Mouse (Mus musculus): ENCODE results near the gene Cdan1.
A peak's percentile ranks its signal among the peaks of the same experiment; 100 is the strongest.

Cdan1 gene

DNA sequence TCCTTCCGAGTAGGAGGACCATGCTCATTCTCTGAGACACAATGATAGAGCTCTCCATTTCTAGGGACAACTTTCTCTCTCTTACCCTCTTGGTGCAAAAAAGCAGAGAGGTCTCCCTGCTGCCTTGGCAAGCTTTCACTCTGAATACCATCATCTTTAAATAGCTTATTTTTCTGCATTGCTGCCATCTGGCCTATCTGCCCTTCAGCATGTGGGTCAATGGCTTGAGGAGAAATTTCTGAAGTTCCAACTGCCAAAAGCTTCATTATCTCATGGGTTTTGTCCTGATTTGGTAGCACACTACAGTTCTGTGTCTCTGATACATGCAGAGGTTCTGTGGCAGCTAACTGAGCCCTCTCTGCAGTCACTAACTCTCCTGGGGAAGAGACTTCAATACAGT, 104.4 kb downstream of the Cdan1 start:
- DNase-seq (ENCODE audit: low read depth, low spot score) = no peak

DNA sequence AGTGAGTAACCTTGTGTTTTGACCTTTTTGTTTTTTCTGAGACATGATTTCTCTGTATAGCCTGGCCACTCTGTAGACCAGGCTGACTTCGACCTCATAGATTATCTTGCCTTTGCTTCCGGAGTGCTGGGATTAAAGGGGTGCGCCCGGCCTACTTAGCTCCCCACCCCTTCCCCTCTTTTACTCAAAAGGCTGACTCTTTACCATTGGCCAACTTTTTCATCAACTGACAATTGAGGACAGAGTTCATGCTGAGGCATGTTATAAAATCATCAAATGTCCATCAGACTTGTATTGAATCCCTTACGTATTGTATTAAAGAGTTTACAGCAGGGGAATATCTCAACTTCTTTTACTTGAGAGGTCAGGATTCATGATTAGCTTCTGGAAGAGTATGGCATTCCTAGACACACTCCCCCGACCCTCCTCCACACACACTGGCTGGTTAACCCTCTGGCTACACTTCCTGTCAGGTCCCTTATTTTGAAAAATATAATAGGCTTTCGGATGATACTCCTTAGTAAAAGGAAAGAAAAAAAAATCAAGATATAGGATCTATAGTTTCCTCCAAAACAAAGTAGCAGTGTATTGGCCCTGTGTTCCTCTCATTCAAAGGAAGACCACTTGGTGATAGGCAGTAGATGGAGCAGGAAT, 117.9 kb downstream of the Cdan1 start:
- peak; percentile 16 for DNase-seq (ENCODE audit: low read depth, low spot score)

DNA sequence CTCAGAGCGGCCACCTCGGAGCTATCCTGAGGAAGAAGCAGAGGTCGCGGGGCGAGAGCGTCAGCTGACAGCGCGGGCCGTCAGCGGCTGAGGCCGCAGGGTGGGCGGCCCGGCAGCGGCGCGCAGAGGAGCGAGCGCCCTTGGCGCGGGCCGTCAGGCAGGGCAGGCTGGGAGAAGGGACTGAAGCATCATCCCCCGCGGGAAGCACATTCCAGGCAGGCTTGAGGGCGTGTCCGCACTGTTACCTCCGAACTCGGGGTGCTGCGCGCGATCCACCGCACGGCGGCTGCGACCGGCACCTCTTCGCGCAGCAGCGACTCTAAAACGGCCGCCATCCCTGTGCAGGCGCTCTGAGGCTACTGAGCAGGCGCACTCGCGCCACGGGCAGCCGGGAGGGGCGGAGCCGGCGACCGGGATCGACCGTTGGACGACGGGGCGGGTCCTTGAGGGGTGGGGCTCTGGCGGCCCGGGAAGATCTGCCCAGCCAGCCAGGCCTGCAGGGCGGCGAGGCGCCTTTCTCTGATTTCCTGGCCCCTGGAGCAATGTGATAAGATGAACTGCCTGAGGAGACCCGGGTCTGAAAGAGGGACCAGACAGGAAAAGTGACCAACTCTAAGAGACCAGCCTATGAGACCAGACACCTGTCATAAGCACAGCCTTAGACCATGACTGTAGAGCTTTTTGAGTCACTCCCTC, 118.6 kb downstream of the Cdan1 start:
- DNase-seq (ENCODE audit: low read depth, low spot score) = peak; percentile 93

DNA sequence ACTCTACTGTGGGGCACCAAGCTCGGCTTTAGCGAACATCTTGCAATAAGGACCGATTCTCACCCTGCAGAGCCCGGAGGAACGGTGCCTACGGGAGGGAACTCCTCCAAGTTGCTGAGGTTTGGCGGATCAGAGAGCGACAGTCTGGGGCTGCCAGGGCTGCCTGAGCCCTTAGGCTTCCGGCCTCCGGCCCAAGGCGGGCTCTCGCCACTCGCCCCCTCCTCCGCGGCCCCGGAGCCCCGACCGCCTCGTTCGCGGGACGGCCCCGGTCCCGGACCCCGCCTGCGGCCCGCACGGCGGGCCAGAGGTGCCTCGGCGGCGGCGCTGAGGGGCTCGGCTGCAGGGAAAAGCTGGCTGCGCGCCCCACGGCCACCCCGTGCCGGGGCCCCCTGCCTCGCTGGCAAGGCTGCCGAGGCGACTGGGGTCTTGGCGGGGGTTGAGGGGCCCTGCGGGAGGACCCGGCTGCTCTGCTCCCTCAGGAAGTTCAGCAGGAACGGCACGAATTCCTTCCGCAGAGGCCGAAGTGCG, 119.2 kb downstream of the Cdan1 start:
- no peak for DNase-seq (ENCODE audit: low read depth, low spot score)

DNA sequence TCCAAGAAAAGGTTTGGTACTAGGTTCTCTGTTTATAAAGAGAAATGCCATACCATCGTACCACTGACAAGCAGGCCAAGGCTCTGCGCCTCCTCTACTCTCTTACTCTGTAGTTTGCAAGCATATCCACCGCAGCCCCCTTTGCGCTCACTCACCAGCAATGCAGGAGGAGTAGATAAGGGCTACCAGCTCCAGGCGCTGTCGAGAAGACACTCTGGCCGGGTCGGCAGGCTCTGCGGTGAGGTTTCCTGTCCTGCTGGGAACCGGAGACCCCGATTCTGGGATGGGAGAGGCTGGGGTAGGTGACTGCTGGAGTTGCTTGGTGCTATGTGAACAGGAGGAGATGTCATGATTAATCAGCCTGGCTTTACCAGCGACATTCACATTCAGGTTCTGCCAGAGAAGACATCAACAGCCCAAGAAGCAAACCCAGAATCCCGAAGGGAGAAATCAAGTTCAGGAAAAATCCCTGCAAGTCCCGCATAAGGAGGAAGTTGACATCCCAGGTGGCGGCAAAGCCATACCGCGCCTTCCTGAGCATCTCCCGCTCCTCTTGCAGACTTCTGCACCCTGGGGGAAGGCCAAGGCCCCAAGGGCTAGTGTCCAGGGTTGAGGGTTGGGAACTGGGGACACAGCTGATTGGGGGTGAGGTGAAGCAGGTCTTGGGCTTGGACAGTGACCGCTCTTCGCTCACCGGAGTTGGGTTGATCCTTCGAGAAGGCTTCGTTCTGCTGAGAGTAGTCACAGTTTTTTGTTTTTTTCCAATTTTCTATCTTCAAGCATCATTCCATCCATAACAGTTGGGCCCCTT, 119.9 kb downstream of the Cdan1 start:
- DNase-seq (ENCODE audit: low read depth, low spot score) = no peak

DNA sequence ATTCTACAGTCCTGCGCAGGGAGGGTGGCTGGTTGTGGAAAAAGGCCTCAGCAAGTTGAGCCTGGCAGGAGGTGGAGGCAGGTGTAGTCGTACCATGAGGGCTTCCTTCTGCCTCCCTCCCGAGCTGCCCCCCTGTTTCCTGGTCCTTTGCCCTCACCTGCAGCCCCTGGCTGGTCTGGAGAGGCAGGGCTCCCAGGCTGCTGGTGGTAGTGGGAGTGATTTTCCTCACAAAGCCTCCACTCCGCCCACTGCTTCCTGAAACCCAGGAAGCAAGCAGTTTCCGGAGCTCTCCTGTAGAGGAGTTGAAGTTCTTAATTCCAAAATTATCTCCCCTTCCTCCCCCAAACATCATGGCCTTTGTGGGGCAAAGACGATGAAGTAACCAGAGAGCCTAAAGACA, 125.8 kb downstream of the Cdan1 start:
- no peak for DNase-seq (ENCODE audit: low read depth, low spot score)

DNA sequence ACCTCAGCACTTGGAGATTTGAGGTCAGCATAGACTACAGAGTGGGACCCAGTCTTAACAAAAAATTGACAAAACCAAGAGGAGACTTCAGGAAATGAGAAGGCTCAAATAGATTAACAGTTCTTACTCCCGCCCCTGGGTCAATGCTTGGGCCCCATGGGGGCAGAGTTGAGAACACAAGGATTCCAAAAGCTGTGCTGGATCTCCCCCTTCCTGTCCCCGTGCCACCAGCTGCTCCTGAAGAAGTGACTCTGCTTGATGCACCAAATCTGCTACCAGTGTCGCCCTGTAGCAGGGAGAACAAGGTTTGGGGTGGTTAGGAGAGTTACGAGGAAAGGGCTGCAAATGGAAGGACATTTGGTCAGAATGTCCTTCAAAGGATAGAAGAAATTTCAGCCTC, 126.3 kb downstream of the Cdan1 start:
- no peak for DNase-seq (ENCODE audit: low read depth, low spot score)

DNA sequence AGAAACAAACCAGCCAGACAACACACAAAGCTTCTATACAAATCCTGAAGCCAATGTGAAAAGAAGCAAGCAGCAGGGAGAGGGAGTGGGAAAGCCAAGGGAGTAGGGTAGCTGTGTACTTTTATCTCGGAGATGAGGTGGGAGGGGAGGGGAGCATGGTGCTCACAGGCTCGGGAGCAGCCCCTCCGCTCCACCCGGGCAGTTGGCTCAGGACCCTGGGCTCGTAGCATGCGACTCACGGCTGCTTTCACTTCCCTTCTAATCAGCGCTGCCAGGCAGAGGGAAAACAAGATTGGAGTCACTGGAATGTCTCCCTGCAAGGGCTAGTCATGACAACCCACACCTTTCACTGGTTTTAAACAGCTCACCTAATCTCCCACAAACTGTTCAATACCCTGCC, 127.4 kb downstream of the Cdan1 start:
- no peak for DNase-seq (ENCODE audit: low read depth, low spot score)

DNA sequence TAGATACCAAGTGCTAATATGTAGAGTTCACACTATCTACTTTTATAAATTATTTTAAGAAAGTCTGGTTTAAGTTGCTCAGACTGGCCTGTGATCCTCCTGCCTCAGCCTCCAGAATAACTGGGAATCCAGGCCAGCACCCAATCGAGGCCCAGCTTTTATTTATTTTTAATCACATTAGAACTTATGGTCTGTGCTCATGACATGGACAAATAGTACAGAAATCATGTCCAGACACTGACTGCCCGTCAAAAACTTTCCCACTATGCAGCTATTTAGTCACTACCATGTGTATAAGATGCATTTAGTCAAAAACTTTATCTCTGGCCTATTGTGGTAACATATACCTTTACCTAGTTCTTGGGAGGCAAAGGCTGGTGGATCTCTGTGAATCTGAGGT, 128.0 kb downstream of the Cdan1 start:
- DNase-seq (ENCODE audit: low read depth, low spot score) = no peak

DNA sequence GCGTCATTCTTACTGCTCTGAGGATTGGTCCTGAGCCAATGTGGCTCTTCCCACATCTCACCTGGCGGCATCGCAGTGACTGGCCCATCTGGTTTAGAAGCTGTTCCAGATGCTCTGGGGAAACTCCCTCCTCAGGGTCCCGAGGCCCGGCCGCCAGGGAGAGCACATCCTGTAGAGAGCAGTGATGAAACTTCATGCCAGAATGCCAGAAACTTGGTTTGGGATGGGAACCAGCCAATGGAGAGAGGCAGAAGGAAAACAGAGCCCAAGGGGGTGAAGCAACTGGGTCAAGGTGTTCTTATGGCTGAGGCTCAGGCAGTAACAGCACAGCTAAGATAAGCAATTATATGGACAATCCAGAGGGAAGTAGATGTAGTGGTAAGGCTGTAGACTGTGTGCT, 129.1 kb downstream of the Cdan1 start:
- DNase-seq (ENCODE audit: low read depth, low spot score) = no peak

DNA sequence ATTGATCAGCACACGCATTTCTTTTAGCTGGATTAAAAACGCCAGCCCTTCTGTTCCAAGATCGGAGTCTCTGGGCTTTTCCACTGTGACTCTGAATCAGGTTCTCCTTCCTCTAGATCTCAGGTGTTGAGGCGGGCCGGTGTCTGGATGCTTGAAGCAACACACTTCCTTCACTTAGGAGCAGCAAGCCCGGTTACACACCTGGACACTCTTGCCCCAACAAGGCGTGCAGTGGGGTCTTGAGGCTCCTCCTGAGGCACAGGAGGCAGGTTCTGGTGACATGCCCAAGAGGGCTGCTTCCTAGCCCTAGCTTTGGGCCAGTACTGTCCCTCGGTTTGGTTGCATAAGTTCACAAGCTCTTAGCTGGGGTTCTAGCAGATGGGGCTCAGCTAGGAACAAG, 131.4 kb downstream of the Cdan1 start:
- no peak for DNase-seq (ENCODE audit: low read depth, low spot score)

DNA sequence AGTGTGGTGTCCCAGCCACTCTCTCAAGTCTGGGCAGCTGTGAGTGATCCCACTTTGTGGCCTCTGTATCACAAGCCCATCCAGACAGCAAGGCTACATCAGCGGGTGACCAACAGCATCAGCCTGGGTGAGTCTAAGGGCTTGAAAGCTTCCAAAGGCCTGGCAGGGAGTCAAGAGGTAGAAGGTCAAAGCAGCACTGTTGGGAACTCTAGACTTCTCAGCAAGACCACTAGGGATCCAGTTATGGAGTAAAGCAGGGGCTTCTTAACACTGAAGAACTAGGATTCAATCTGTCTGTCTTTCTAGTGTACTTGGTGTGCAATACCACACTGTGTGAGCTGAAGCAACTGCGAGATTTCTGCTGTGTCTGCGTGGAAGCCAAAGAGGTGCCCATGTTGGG, 136.5 kb downstream of the Cdan1 start:
- no peak for DNase-seq (ENCODE audit: low read depth, low spot score)

DNA sequence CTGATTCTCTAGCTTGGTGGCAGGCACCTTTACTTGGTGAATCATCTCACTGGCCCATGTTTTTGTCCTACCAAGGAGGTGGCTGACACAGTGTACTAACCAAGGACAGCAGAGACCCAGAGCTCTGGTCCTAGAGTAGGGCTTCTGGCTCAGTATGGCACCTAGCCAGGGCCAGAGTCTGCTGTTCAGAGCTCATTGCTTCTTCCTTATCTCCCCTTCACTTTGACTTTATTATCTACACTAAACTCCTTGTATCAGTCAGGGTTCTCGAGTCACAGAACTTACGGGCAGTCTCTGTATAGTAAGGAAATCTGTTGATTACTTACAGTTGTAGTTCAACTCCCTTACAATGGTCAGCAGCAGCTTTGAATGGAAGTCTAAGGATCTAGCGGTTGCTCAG, 139.0 kb downstream of the Cdan1 start:
- DNase-seq (ENCODE audit: low read depth, low spot score) = no peak

DNA sequence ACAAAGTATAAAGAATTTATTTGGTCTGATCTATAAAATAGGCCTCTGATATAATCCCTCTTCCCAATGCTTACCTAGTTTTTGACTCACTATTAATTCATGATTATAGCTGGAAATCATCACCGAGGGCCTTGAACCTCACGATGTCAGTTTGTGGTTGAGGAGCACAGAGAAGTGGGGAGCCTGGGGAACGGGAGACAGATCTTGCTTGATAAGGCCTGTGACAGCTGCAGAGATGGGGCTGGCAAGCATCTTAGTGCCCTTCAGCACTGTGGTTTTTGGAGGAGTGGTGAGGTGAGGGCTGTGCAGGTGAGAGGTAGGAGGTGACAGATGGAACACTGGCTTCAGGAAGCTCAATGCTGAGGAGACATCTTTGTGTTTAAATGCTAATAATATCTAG, 139.8 kb downstream of the Cdan1 start:
- no peak for DNase-seq (ENCODE audit: low read depth, low spot score)

DNA sequence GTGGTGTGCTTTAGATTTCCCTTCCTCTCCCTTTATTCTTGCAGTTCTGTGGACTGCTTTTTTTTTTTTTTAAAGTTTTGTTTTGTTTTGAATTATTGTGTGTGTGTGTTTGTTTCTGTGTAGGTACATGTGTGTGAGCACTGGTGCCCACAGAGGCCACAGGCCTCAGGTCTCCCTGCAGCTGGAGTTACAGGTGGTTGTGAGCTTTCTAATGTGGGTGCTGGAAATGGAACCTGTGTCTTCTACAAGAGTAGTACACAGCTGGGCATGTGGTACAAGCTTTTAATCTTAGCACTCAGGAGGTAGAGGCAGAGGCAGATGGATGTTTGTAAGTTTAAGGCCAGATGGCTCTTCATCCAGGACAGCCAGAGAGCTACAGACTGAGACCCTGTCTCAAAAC, 142.9 kb downstream of the Cdan1 start:
- no peak for DNase-seq (ENCODE audit: low read depth, low spot score)

DNA sequence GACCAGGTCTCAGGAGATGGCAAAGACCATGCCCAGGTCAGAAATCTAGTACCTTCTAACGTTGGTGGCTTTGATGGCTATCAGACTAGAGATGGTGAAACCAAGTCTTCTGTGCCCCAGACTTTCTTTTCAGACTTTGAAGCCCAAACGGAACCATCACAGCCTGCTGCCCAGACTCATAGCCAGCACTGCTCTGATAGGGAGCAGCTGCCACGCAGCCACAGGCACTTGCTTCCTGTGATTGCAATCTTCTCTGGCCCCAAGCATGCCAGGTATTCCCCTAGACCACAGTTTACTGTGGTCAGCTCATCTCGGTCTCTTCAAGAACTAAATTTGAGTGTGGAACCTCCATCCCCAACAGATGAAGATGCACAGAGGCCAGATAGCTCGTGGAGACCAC, 147.3 kb downstream of the Cdan1 start:
- no peak for DNase-seq (ENCODE audit: low read depth, low spot score)

DNA sequence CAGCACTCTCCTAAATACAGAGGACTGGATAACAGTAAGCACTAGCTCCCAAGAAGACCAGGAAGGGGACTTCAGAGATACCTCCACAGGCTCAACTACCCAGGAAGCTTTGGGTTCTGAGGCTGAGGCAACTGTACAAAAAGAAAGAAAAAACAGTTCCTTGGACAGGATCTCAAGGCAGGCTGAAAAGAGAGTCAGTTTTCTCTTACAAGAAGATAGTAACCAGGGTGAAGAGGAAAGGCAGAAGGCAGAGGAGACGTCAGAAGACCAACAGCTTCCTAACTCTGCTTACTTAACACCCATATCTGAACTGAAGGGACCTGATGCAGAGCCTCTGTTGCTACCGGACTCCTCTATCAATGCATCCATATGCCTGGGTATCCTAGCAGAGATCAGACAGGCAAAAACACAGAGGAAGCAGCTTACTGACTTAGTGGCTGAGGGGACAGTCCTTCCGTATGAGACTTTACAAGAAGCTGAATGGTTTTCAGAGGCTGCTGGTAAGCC, 149.5 kb downstream of the Cdan1 start:
- DNase-seq (ENCODE audit: low read depth, low spot score) = no peak

DNA sequence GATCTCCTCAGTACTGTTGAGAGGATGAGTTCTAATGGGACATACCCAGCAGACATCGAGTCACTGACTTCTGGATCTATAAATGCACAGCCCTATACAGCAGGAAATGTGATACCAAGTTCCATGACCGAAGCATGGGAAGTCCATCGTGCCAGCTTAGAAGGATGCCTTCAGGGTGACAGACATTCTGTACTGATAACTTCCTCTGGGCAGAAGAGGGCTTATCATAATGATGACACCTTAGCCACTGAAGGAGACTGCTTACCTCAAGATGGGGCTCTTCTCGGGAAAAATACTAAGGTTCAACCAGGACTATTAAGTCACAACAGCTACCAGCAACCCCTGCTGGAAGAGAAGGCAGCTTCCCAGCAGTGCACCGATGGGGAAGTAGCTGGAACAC, 152.2 kb downstream of the Cdan1 start:
- no peak for DNase-seq (ENCODE audit: low read depth, low spot score)

DNA sequence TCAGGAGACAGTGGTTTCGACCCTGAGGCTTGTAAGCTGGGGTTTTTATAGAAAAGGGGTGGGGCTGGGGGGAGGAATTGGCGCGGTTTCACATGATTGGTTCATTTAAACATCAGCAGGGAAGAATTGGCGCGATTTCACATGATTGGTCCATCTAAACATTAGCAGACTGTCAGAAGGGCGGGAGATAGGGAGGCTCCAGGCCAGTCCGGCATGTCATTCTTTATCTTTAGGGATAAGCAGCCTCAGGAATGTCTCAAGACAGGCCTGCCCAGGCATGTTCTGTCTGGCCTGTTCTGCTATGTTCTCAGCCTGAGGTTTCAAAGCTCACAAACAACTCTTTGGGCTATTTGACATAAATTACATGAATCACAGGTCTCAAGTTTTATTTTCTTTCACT, 168.8 kb downstream of the Cdan1 start:
- peak; percentile 26 for DNase-seq (ENCODE audit: low read depth, low spot score)

DNA sequence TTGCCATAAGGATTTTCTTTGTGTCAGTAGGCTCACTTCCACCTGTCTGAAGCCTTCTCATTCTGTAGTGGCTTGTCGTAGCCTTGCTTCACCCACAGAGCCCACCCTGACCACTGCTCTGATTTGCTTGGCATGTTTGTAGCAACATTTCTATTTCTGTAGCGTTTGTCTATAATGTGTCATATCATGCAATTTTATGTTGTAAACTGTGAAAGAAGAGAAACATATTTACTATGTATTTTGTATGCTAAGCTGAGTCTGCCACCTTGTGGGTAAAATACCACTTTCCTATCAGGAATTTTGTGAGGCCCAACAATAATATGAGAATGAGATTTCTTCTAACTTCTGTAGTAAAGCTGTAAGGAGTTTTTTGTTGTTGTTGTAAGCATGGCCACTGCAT, 179.7 kb downstream of the Cdan1 start:
- DNase-seq (ENCODE audit: low read depth, low spot score) = no peak

DNA sequence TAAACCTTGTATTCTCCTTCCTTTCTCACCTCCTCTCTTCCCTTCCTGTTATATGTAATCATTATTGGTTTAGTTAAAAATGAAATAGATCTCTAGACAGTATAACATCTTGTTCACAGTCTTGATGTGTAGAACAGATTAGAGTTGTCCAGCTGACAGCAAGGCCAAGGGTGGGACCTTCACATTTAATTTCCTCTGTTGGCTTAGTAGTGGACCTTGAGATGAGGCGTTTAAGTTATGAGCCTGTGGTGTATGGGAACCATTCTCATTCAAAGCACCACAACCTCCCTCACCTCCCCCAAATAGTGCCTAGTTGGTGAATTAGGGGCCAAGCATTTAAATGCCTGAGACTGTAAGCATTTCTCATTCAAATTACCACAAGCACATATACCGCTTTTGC, 182.5 kb downstream of the Cdan1 start:
- DNase-seq (ENCODE audit: low read depth, low spot score) = no peak

Data from ES-CJ7 (cell line).